Mouse (Mus musculus) hindbrain, embryonic 12.5 days (tissue): ENCODE data around the gene 1700016K19Rik. TPM values are rescaled to one million over a fixed set of nuclear protein-coding genes. Genes with fewer than 3 reads are reported as not detected.
A peak's percentile ranks its signal among the peaks of the same experiment; 100 is the strongest.

Experiments used
- ATAC-seq: fragments of 200-750 bp; cut with Nextera tagmentation; 2 replicates; pipeline ENCODE4 v1.8.0; 2017; ENCODE audit warnings: moderate TSS enrichment; ENCODE audit not compliant: low FRiP score
- H3K27ac ChIP-seq: fragments of 300-500 bp; sonication (generic); 2 replicates; pipeline ENCODE4 v1.5.1; 2016; ENCODE audit warnings: mild to moderate bottlenecking
- H3K27me3 ChIP-seq: fragments of 300-500 bp; sonication (generic); 2 replicates; pipeline ENCODE4 v1.6.1; 2016; ENCODE audit warnings: mild to moderate bottlenecking
- H3K36me3 ChIP-seq: fragments of 300-500 bp; sonication (generic); 2 replicates; pipeline ENCODE4 v1.6.1; 2016; ENCODE audit warnings: mild to moderate bottlenecking
- H3K4me1 ChIP-seq: fragments of 300-500 bp; sonication (generic); 2 replicates; pipeline ENCODE4 v1.6.1; 2016
- H3K4me2 ChIP-seq: fragments of 300-500 bp; sonication (generic); replicated peaks from 2 replicates; pipeline ENCODE4 v1.6.1; 2016; ENCODE audit warnings: mild to moderate bottlenecking
- H3K4me3 ChIP-seq: fragments of 300-500 bp; sonication (generic); 2 replicates; pipeline ENCODE4 v1.5.1; 2016; ENCODE audit warnings: mild to moderate bottlenecking
- H3K9ac ChIP-seq: fragments of 300-500 bp; sonication (generic); 2 replicates; pipeline ENCODE4 v1.6.1; 2016; ENCODE audit warnings: mild to moderate bottlenecking, moderate library complexity
- H3K9me3 ChIP-seq: fragments of 300-500 bp; sonication (generic); replicated peaks from 2 replicates; pipeline ENCODE4 v1.6.1; 2016; ENCODE audit warnings: mild to moderate bottlenecking
- WGBS: fragments of 180-500 bp; shearing (Covaris S2); methylation state at CpG from one replicate; pipeline ENCODE4 v1.1.7; 2016; 5-methylcytosine and 5-hydroxymethylcytosine counted together
- polyA plus RNA-seq: library from polyadenylated mRNA; unstranded; fragments of >200 nt; fragmentation: Nextera tagmentation; extraction: Ambion mirVana; gene quantifications from 2 replicates; pipeline ENCODE4 v1.2.1, GENCODE M21; 2016

The 1700016K19Rik gene
- polyA plus RNA-seq, 1 experiment from 2014 or later = 2.0 TPM

GRCm38 (mm10) chr11:76040761-76041376 is 41.2 kb downstream of the 1700016K19Rik start:
- Histone ChIP-seq H3K36me3 (peaks cover 7% of the 10 kb centered on the region; the same call in 1 of the 2 replicates), H3K4me1 (peaks cover 14% of the 10 kb centered on the region), H3K4me3 (no peak overlapping the region), H3K9me3 (no peaks in the 10 kb centered on the region), H3K9ac (no peak overlapping the region), H3K4me2 (no peak overlapping the region), H3K27ac (no peak overlapping the region), H3K27me3 (no peaks in the 10 kb centered on the region)
- no peak for ATAC-seq
- whole genome bisulfite sequencing = 80% methylated on average over 4 of the region's 4 CpGs

GRCm38 (mm10) chr11:76042041-76042638 is 42.4 kb downstream of the 1700016K19Rik start:
- H3K4me1 ChIP-seq = peaks cover 14% of the 10 kb centered on the region
- 59% methylated on average over 10 of the region's 10 CpGs for WGBS
- no peak for ATAC-seq

DNA sequence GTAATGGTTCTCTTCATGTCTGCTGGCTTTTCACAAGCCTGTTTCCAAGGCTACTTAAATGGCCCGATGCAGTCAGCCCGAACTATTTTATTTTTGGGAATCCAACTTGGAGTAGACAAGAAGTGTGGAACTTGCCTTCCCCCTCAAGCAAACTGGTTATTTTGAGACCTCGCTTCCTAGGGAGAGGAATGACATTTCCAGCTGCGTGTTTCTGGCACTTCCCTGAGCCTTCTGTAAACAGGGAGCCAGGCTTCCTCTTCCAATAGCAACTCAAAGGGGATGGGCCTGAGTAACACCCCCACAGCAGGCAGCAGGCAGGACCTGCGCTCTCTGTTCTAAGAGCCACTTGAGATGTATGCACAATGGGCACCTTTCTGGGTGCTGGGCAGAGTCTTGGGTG is 43.2 kb downstream of the 1700016K19Rik start:
- no peak overlapping the region for H3K9ac ChIP-seq
- no peak overlapping the region for H3K27ac ChIP-seq
- H3K27me3 ChIP-seq = no peaks in the 10 kb centered on the region
- no peak overlapping the region for H3K4me2 ChIP-seq
- H3K4me3 ChIP-seq = no peak overlapping the region
- WGBS = 37% methylated on average over 5 of the region's 5 CpGs
- H3K9me3 ChIP-seq = no peaks in the 10 kb centered on the region
- H3K4me1 ChIP-seq = peaks cover 14% of the 10 kb centered on the region
- ATAC-seq = no peak
- H3K36me3 ChIP-seq = peaks cover 13% of the 10 kb centered on the region

More at GRCm38 (mm10) chr11:76042041-76042638, 42.4 kb downstream of the 1700016K19Rik start:
- Histone ChIP-seq H3K9me3 (no peaks in the 10 kb centered on the region), H3K4me3 (no peak overlapping the region), H3K27me3 (no peaks in the 10 kb centered on the region), H3K9ac (no peak overlapping the region), H3K27ac (no peak overlapping the region), H3K4me2 (no peak overlapping the region), H3K36me3 (peaks cover 13% of the 10 kb centered on the region)

GRCm38 (mm10) chr11:76044468-76044867 is 44.8 kb downstream of the 1700016K19Rik start:
- ATAC-seq = peak; percentile 48; the same call in 1 of the 2 replicates

DNA sequence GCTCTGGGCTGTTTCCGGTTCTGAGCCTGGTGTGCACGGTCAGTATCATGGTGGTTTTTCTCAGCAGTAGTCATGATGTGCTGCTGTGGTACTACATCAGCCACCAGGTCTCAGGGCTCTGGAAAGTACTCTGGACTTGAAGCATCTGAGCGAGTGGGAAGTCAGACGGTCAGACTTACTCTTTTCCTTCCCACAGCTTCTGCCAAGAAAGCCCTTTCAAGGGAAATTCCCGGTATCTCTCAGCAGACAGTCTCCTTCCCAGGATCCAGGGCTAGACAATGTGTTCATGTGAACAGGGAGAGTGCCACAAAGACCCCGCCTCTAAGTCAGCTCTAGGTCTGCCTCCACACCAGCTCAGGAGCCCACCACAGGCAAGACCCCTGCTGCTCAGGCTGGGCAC is 45.7 kb downstream of the 1700016K19Rik start:
- Histone ChIP-seq H3K4me1 (peaks cover 14% of the 10 kb centered on the region), H3K4me3 (no peak overlapping the region), H3K9ac (no peak overlapping the region), H3K9me3 (no peaks in the 10 kb centered on the region), H3K27me3 (no peaks in the 10 kb centered on the region), H3K36me3 (peaks cover 13% of the 10 kb centered on the region), H3K4me2 (no peak overlapping the region), H3K27ac (no peak overlapping the region)
- no peak for ATAC-seq
- WGBS = 81% methylated on average over 6 of the region's 6 CpGs

More at GRCm38 (mm10) chr11:76044468-76044867, 44.8 kb downstream of the 1700016K19Rik start:
- peaks cover 14% of the 10 kb centered on the region for H3K4me1 ChIP-seq
- peaks cover 13% of the 10 kb centered on the region for H3K36me3 ChIP-seq
- H3K4me3 ChIP-seq = no peak overlapping the region
- 68% methylated on average over 6 of the region's 6 CpGs for WGBS
- H3K9me3 ChIP-seq = no peaks in the 10 kb centered on the region
- H3K27ac ChIP-seq = peak overlapping the region; percentile 23; the same call in 1 of the 2 replicates
- H3K9ac ChIP-seq = no peak overlapping the region
- no peak overlapping the region for H3K4me2 ChIP-seq
- no peaks in the 10 kb centered on the region for H3K27me3 ChIP-seq

DNA sequence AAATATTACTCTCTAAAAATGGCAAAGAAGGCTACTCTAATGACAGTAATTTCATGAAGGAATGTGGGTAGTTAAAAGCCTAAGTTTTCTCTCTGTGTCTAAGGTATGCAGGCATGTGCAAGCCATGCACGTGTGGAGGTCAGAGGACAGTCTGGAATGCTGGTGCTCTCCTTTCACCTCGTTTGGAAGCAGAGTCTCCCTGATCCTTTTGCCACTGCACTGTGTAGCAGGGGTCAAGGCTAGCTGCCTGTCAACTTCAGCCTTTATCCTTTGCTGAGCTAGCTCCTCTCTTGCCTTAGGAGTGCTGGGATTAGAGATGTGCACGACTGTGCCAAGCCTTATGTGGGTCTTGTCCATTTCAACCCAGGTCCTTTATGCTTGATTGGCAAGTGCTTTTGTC is 50.8 kb downstream of the 1700016K19Rik start:
- no peak overlapping the region for H3K27ac ChIP-seq
- no peaks in the 10 kb centered on the region for H3K27me3 ChIP-seq
- H3K4me3 ChIP-seq = no peak overlapping the region
- H3K9me3 ChIP-seq = no peaks in the 10 kb centered on the region
- 35% methylated on average over 3 of the region's 3 CpGs for WGBS
- H3K9ac ChIP-seq = no peak overlapping the region
- peaks cover 3% of the 10 kb centered on the region; the same call in 1 of the 2 replicates for H3K4me1 ChIP-seq
- no peak overlapping the region for H3K4me2 ChIP-seq
- ATAC-seq = no peak
- H3K36me3 ChIP-seq = peaks cover 6% of the 10 kb centered on the region

DNA sequence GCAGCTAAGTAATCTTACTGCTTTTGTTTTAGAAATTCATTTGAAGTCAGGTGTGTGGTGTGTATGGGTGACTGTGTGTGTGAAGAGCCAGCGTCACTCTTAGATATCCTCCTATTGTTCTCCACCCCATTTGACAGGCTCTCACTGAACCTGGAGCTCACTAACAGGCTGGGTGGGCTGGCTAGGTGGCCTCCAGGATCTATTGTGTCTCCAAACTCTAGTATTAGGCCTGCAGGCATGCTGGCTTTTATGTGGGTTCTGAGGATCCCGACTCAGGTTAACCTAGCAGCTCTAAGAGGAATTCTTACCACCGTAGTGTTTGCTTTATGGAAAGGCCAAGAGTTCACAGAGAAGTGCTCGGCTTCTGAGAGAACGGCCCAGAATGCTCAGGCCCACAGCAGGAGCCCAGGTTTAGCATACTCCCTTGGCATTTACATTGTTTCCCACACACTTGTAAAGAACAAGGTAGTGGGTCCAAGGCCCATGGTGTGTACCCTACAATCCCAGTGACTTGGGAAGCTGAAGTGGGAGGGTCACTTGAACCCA is 51.3 kb downstream of the 1700016K19Rik start:
- 46% methylated on average over 5 of the region's 5 CpGs for WGBS
- no peak overlapping the region for H3K4me3 ChIP-seq
- H3K9ac ChIP-seq = no peak overlapping the region
- ATAC-seq = no peak
- H3K4me2 ChIP-seq = no peak overlapping the region
- no peaks in the 10 kb centered on the region for H3K27me3 ChIP-seq
- H3K4me1 ChIP-seq = peaks cover 3% of the 10 kb centered on the region; the same call in 1 of the 2 replicates
- H3K36me3 ChIP-seq = peaks cover 6% of the 10 kb centered on the region
- no peak overlapping the region for H3K27ac ChIP-seq
- no peaks in the 10 kb centered on the region for H3K9me3 ChIP-seq

DNA sequence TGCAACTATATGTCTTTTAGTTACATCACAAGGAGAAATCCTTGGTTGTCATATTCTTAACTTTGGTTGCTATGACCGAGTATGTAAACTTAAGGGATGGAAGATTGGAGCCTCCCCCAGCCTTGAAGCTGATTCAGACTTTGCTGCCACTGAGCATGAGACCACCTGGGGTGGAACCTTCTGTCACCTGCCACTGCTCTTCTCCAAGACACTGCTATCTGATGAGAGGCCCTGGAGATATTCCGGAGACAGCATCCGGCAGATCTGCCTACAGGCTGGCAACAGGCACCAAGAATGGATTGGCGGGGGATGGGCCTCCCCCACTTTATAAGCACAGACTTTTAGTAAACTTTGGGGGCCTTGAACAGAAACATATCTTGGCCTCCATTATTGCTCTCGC is 52.8 kb downstream of the 1700016K19Rik start:
- peaks cover 3% of the 10 kb centered on the region; the same call in 1 of the 2 replicates for H3K4me1 ChIP-seq

More for the DNA sequence above, 52.8 kb downstream of the 1700016K19Rik start:
- H3K27me3 ChIP-seq = no peaks in the 10 kb centered on the region
- no peak for ATAC-seq
- no peaks in the 10 kb centered on the region for H3K9me3 ChIP-seq
- H3K36me3 ChIP-seq = no peaks in the 10 kb centered on the region
- H3K4me3 ChIP-seq = no peak overlapping the region
- H3K9ac ChIP-seq = no peak overlapping the region
- 84% methylated on average over 5 of the region's 5 CpGs for WGBS
- no peak overlapping the region for H3K4me2 ChIP-seq
- no peak overlapping the region for H3K27ac ChIP-seq

Other genes starting within 250 kb of the 1700016K19Rik start
- gene Doc2b, start 203.9 kb upstream of the 1700016K19Rik start, polyA plus RNA-seq = 0.61 and 0.62 TPM in 2 replicates
- 2.6 and 2.9 TPM in 2 replicates for gene Rph3al, start 61.5 kb upstream of the 1700016K19Rik start, polyA plus RNA-seq
- gene Rflnb, start 27.9 kb downstream of the 1700016K19Rik start, polyA plus RNA-seq = 23.1 and 25.4 TPM in 2 replicates
- 56.3 and 60.6 TPM in 2 replicates for gene Vps53, start 179.7 kb downstream of the 1700016K19Rik start, polyA plus RNA-seq
- 27.6 and 31.2 TPM in 2 replicates for gene Fam57a, start 179.8 kb downstream of the 1700016K19Rik start, polyA plus RNA-seq
- gene Dbil5, start 217.7 kb downstream of the 1700016K19Rik start, polyA plus RNA-seq = 0.54 TPM in 1 of 2 replicates, not detected in the other
- gene Gemin4, start 217.8 kb downstream of the 1700016K19Rik start, polyA plus RNA-seq = 27.5 and 28.7 TPM in 2 replicates
- 15.4 and 18.0 TPM in 2 replicates for gene Mrm3, start 243.8 kb downstream of the 1700016K19Rik start, polyA plus RNA-seq
- 109 and 118 TPM in 2 replicates for gene Glod4, start 243.8 kb downstream of the 1700016K19Rik start, polyA plus RNA-seq